Mouse (Mus musculus): Measurements from ENCODE around the gene Tbc1d19. TPM values are rescaled to one million over a fixed set of nuclear protein-coding genes. Genes with fewer than 3 reads are reported as not detected.

Tbc1d19 gene
- total and polyA plus RNA-seq, 2 experiments from 2014 or later: 20.8 to 25.1 TPM

DNA sequence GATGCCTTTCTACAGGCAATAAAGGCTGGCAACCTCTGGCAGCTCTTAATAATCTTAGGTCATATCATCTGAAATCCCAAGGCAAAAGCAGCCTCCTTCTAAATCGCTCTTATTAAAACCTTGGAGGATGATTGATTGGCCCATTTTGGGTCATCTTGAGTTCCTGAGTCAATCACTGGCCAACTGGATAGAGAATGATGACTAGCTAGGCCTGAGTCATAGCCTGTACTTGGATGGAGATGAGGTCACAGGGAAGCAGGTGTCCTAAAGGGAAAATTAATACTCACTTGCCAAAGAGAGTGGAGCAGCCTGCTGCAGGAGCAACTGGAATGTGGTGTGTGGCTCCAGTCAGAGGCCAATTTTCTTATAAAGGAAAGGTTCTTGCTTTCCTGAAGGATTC lies 125.4 kb downstream of the Tbc1d19 start:
- Histone ChIP-seq H3K4me1 (ENCODE audit: control insufficient read depth, insufficient read depth) (peaks cover 6% of the 10 kb centered on the region; the same call in 1 of the 2 replicates), H3K9ac (replicated peaks; ENCODE audit: low read depth, low read length) (no peak overlapping the region), H3K9me3 (replicated peaks; ENCODE audit: control insufficient read depth, low read length) (no peaks in the 10 kb centered on the region), H3K4me2 (ENCODE audit: low read depth, low read length) (no peak overlapping the region), H3K27ac (ENCODE audit: low read depth) (no peak overlapping the region), H3K36me3 (replicated peaks; ENCODE audit: control insufficient read depth, insufficient read depth, low read length) (no peaks in the 10 kb centered on the region), H3K27me3 (ENCODE audit: control insufficient read depth, insufficient read depth, low read length) (no peaks in the 10 kb centered on the region), H3K4me3 (ENCODE audit: low read depth, low read length) (no peak overlapping the region)
- TF ChIP-seq EP300 (IDR thresholded peaks at IDR 0.05; ENCODE audit: low read depth): no peak
- no peak for TF ChIP-seq CTCF (IDR thresholded peaks at IDR 0.05; ENCODE audit: low read depth)
- ATAC-seq (ENCODE audit: insufficient read depth, low read depth) (no peak), DNase-seq (ENCODE audit: low spot score) (no peak)
- 92% methylated on average over 1 of the region's 1 CpGs for WGBS

DNA sequence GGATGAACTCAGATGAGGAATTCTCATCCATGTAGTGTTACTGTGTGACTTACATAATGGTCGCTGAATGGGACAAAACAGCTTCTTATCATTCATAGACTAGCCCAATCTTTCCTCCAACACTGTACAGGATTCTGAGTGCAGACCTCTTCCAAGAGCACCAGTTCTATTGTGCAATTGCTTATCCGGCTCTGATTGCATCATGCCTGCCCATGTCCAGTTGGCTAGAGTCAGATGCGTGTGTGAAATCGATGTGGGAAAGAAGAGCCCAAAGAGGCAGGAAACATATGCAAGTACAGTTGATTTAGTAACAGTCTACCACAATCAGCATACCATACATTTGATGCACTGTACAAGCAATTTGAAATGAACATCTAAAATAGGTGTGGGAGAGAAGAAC lies 127.8 kb downstream of the Tbc1d19 start:
- 0 out of 2 replicates have a peak, but pooled peaks have one; percentile 30 for ATAC-seq (ENCODE audit: insufficient read depth, low read depth)
- TF ChIP-seq CTCF (IDR thresholded peaks at IDR 0.05; ENCODE audit: low read depth) (no peak), EP300 (IDR thresholded peaks at IDR 0.05; ENCODE audit: low read depth) (no peak)
- 56% methylated on average over 4 of the region's 4 CpGs for WGBS
- no peak overlapping the region for H3K4me3 ChIP-seq (ENCODE audit: low read depth, low read length)
- H3K27me3 ChIP-seq (ENCODE audit: control insufficient read depth, insufficient read depth, low read length): no peaks in the 10 kb centered on the region
- H3K4me1 ChIP-seq (ENCODE audit: control insufficient read depth, insufficient read depth): peaks cover 6% of the 10 kb centered on the region; the same call in 1 of the 2 replicates
- no peak overlapping the region for H3K9ac ChIP-seq (replicated peaks; ENCODE audit: low read depth, low read length)
- no peak overlapping the region for H3K4me2 ChIP-seq (ENCODE audit: low read depth, low read length)
- H3K9me3 ChIP-seq (replicated peaks; ENCODE audit: control insufficient read depth, low read length): no peaks in the 10 kb centered on the region
- H3K36me3 ChIP-seq (replicated peaks; ENCODE audit: control insufficient read depth, insufficient read depth, low read length): no peaks in the 10 kb centered on the region
- DNase-seq (ENCODE audit: low spot score): no peak
- H3K27ac ChIP-seq (ENCODE audit: low read depth): no peak overlapping the region

DNA sequence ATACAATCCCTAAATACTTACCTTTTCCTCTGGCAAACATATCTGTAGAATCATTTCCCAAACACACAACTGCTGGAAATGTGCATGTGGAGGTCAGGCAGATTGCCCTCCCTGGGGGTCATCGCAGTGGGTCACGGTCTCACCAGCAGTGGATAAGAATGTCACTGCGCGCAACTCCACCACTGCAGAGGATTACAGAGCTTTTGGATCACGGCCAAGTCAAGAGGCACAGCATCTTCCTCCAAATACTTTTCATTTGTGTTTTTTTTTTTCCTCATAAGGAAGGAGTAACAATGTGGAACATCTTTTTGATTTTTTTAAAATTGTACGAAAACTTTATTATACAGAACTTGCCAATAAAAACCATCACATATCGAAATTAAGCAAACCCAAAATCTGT lies 129.6 kb downstream of the Tbc1d19 start:
- H3K4me2 ChIP-seq (ENCODE audit: low read depth, low read length): no peak overlapping the region
- no peaks in the 10 kb centered on the region for H3K9me3 ChIP-seq (replicated peaks; ENCODE audit: control insufficient read depth, low read length)
- H3K27me3 ChIP-seq (ENCODE audit: control insufficient read depth, insufficient read depth, low read length): no peaks in the 10 kb centered on the region
- no peak overlapping the region for H3K4me3 ChIP-seq (ENCODE audit: low read depth, low read length)
- H3K4me1 ChIP-seq (ENCODE audit: control insufficient read depth, insufficient read depth): no peaks in the 10 kb centered on the region
- H3K27ac ChIP-seq (ENCODE audit: low read depth): no peak overlapping the region
- ATAC-seq (ENCODE audit: insufficient read depth, low read depth) (no peak), DNase-seq (ENCODE audit: low spot score) (no peak)
- no peak overlapping the region for H3K9ac ChIP-seq (replicated peaks; ENCODE audit: low read depth, low read length)
- 56% methylated on average over 7 of the region's 7 CpGs for WGBS
- no peaks in the 10 kb centered on the region for H3K36me3 ChIP-seq (replicated peaks; ENCODE audit: control insufficient read depth, insufficient read depth, low read length)
- no peak for TF ChIP-seq EP300 (IDR thresholded peaks at IDR 0.05; ENCODE audit: low read depth)
- TF ChIP-seq CTCF (IDR thresholded peaks at IDR 0.05; ENCODE audit: low read depth): no peak

DNA sequence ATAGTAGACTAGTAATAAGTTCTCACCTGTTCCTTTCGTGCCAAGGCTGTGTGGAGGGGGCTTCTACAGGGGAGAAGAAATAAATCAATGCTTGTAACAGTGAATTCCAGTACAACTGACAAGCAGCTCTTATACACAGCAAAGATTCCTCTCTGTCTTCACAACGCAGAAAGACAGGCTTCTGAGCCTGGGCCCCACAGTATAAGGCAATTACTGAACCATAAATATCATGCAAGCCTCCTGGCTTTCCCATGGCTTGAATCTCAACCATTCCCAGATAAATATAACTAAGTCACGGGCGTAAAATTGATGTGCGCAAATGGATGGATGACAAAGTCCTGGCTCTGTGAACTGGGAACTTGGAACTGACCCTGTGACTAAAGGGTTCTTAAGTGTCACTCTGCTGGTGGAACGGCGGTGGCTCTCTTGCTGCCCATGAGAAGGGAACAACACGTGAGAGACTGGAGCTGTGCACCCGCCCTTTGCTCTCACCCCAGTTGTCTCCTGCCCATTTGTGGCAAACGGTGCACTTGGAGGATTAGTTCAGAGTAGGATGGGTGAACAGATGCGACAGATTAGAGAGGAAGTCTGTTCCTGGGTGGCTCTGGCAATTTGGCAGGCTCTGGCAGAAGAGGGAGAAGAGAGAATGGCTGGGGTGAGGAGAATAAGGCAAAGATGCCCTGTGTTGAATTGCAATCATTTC lies 132.1 kb downstream of the Tbc1d19 start:
- Histone ChIP-seq H3K9ac (replicated peaks; ENCODE audit: low read depth, low read length) (no peak overlapping the region), H3K4me1 (ENCODE audit: control insufficient read depth, insufficient read depth) (no peaks in the 10 kb centered on the region), H3K4me2 (ENCODE audit: low read depth, low read length) (no peak overlapping the region), H3K36me3 (replicated peaks; ENCODE audit: control insufficient read depth, insufficient read depth, low read length) (no peaks in the 10 kb centered on the region), H3K27ac (ENCODE audit: low read depth) (no peak overlapping the region), H3K4me3 (ENCODE audit: low read depth, low read length) (no peak overlapping the region), H3K9me3 (replicated peaks; ENCODE audit: control insufficient read depth, low read length) (no peaks in the 10 kb centered on the region), H3K27me3 (ENCODE audit: control insufficient read depth, insufficient read depth, low read length) (no peaks in the 10 kb centered on the region)
- 46% methylated on average over 11 of the region's 11 CpGs for WGBS
- no peak for DNase-seq (ENCODE audit: low spot score)
- no peak for ATAC-seq (ENCODE audit: insufficient read depth, low read depth)
- no peak for TF ChIP-seq CTCF (IDR thresholded peaks at IDR 0.05; ENCODE audit: low read depth)
- TF ChIP-seq EP300 (IDR thresholded peaks at IDR 0.05; ENCODE audit: low read depth): no peak

DNA sequence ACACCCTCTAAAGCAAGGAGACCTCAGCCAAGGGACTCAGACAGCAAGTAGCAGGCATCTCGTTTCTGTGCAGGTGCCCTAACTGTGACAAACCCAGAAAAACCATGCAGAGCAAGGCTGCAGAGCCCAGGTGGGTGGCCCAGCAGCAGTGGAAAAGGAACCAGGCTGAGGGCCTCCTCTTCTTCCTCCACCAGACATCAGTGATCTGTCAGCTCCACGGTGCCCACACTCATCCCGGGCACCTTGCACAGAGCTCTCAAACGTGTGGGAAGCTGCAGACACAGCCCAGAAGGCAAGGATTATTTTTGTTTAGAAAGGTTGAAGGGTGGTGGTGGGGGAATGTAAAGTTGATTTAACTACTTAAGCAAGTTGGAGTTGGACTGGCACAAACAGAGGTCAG lies 132.9 kb downstream of the Tbc1d19 start:
- WGBS: 79% methylated on average over 4 of the region's 4 CpGs
- ATAC-seq (ENCODE audit: insufficient read depth, low read depth): no peak
- TF ChIP-seq EP300 (IDR thresholded peaks at IDR 0.05; ENCODE audit: low read depth): no peak

DNA sequence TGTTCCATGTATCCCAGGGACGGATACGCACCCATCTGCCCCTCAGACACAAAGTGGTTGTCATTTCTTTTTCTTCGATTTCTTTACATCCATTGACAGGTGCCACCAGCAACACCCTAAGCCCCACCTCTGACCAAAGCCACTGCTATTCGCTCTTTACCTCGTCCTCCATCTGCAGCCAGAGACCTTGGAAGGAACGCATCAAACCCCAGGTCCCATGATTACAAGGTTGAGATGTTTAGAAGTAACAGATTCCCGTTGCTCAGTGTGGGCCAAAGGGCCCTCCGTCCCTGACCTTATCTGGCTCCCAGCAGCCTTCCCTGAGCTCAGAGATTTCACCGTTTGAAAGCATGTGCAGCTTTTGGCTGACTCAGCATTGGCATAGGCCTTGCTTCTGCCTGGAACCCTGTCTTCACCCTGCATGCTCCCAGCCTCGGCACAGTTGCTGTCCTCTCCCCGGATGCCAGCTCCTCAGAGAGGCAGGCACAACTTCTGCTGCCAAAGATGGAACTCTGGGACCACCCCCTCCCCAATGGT lies 134.0 kb downstream of the Tbc1d19 start:
- H3K4me1 ChIP-seq (ENCODE audit: control insufficient read depth, insufficient read depth): peaks cover 9% of the 10 kb centered on the region
- H3K27ac ChIP-seq (ENCODE audit: low read depth): no peak overlapping the region
- no peak for ATAC-seq (ENCODE audit: insufficient read depth, low read depth)
- H3K4me2 ChIP-seq (ENCODE audit: low read depth, low read length): no peak overlapping the region
- H3K9me3 ChIP-seq (replicated peaks; ENCODE audit: control insufficient read depth, low read length): no peaks in the 10 kb centered on the region
- H3K36me3 ChIP-seq (replicated peaks; ENCODE audit: control insufficient read depth, insufficient read depth, low read length): no peaks in the 10 kb centered on the region
- no peak overlapping the region for H3K9ac ChIP-seq (replicated peaks; ENCODE audit: low read depth, low read length)
- H3K27me3 ChIP-seq (ENCODE audit: control insufficient read depth, insufficient read depth, low read length): no peaks in the 10 kb centered on the region
- H3K4me3 ChIP-seq (ENCODE audit: low read depth, low read length): no peak overlapping the region
- no peak for DNase-seq (ENCODE audit: low spot score)
- TF ChIP-seq CTCF (IDR thresholded peaks at IDR 0.05; ENCODE audit: low read depth) (no peak), EP300 (IDR thresholded peaks at IDR 0.05; ENCODE audit: low read depth) (no peak)
- WGBS: 66% methylated on average over 11 of the region's 11 CpGs

More for the DNA sequence above, 132.9 kb downstream of the Tbc1d19 start:
- H3K27me3 ChIP-seq (ENCODE audit: control insufficient read depth, insufficient read depth, low read length): no peaks in the 10 kb centered on the region
- H3K4me2 ChIP-seq (ENCODE audit: low read depth, low read length): no peak overlapping the region
- H3K4me1 ChIP-seq (ENCODE audit: control insufficient read depth, insufficient read depth): peaks cover 2% of the 10 kb centered on the region
- no peak overlapping the region for H3K9ac ChIP-seq (replicated peaks; ENCODE audit: low read depth, low read length)
- H3K36me3 ChIP-seq (replicated peaks; ENCODE audit: control insufficient read depth, insufficient read depth, low read length): no peaks in the 10 kb centered on the region
- H3K9me3 ChIP-seq (replicated peaks; ENCODE audit: control insufficient read depth, low read length): no peaks in the 10 kb centered on the region
- no peak for DNase-seq (ENCODE audit: low spot score)
- no peak overlapping the region for H3K4me3 ChIP-seq (ENCODE audit: low read depth, low read length)
- H3K27ac ChIP-seq (ENCODE audit: low read depth): no peak overlapping the region
